Comparison of ENCODE assay signal across 9 mouse cellular contexts in the genomic region with DNA sequence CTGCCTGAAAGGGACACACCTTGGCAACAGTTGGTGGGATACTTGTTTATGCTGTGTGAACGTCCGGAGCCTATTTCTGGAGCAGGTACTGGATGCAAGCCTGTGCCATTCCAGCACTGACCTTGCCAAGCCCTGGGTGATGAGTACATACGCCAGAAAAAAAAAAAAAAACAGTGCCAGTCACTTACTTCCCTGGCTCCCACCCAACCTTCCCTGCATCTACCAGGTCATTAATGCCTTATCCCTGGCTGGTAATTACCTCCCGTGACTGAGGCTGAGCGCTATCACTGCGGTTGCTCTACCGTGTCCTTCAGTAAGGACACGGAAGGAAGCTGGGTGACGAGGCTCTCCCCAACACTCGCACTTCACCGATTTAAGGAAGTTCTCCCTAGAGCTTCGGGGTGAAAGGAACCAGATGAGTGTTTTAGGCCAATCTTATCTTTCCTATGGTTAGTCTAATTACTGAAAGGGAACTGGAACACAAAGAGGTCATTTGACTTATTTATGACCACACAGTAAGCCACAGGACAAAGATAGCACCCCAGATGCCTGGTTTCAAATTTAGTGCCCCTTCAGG. TPM values are rescaled to one million over a fixed set of nuclear protein-coding genes. Genes with fewer than 3 reads are reported as not detected.
DNase-seq lines count a peak whose midpoint lies in the region; ATAC-seq and TF ChIP-seq lines count a peak whose summit lies in the region.
"Had no signal": no experiment of that assay in that cellular context is flagged by ENCODE, and none has a peak within 500 bp of the region (broad histone marks: within the 10 kb centered on the region; RNA-seq: fewer than 3 reads in every experiment).

No protein-coding gene starts in this region.

- H3K4me1 ChIP-seq in kidney, postnatal 0 days (replicated peaks; ENCODE audit: insufficient read depth, low read length): peaks cover 10% of the 10 kb centered on the region; the same call in 1 of the 2 replicates
- H3K4me1 ChIP-seq in stomach, postnatal 0 days (replicated peaks; ENCODE audit: control insufficient read depth, insufficient read depth): no peaks in the 10 kb centered on the region

- no peaks in the 10 kb centered on the region for H3K9me3 ChIP-seq in kidney, postnatal 0 days (replicated peaks; ENCODE audit: low read length)
- no peaks in the 10 kb centered on the region for H3K9me3 ChIP-seq in stomach, postnatal 0 days (ENCODE audit: control insufficient read depth, low read length)
- H3K9me3 ChIP-seq: limb, embryonic 15.5 days had no signal

- ATAC-seq in kidney, postnatal 0 days (replicated peaks; ENCODE audit: low FRiP score, low read depth): no peak
- no peak for ATAC-seq in activated CD4-positive, CD25-positive, alpha-beta regulatory T cell, adult 4 months
- no peak for ATAC-seq in frontal cortex, adult (ENCODE audit: low TSS enrichment)
- ATAC-seq in stomach, postnatal 0 days (ENCODE audit: low FRiP score, low TSS enrichment): no peak

- no peak for TF ChIP-seq EP300 in stomach, postnatal 0 days (optimal IDR thresholded peaks at IDR 0.05)

- no peak overlapping the region for H3K9ac ChIP-seq in kidney, postnatal 0 days (ENCODE audit: low read depth, low read length)
- no peak overlapping the region for H3K9ac ChIP-seq in stomach, postnatal 0 days (ENCODE audit: low read length)
- H3K9ac ChIP-seq: limb, embryonic 15.5 days had no signal

- no peaks in the 10 kb centered on the region; the same call in 1 of the 2 replicates for H3K36me3 ChIP-seq in kidney, postnatal 0 days (ENCODE audit: insufficient read depth, low read length)
- H3K36me3 ChIP-seq in splenic B cell, adult 2 months (ENCODE audit: control insufficient read depth, insufficient read depth, low read length, poor library complexity, severe bottlenecking): peaks cover 7% of the 10 kb centered on the region
- H3K36me3 ChIP-seq in stomach, postnatal 0 days (ENCODE audit: control insufficient read depth, insufficient read depth, low read length): no peaks in the 10 kb centered on the region; the same call in 1 of the 2 replicates

- DNase-seq in 416B (ENCODE audit: low read depth) (peak; percentile 94), MEL-GATA-1-ER (ENCODE audit: extremely low read depth, low read depth) (peak; percentile 88)
- DNase-seq in gastrocnemius, adult 18-20 months (ENCODE audit: low spot score): peak; percentile 78
- DNase-seq in kidney, postnatal 0 days (ENCODE audit: low spot score): peak; percentile 36
- peak; percentile 82 for DNase-seq in splenic B cell, adult 2 months (ENCODE audit: low read depth, low spot score)
- DNase-seq in stomach, postnatal 0 days (ENCODE audit: low spot score): no peak

- no peak overlapping the region for H3K4me2 ChIP-seq in kidney, postnatal 0 days (ENCODE audit: low read length)
- no peak overlapping the region for H3K4me2 ChIP-seq in stomach, postnatal 0 days (replicated peaks; ENCODE audit: low read depth)
- H3K4me2 ChIP-seq: limb, embryonic 15.5 days had no signal

- 34% methylated on average over 12 of the region's 12 CpGs for WGBS in kidney, postnatal 0 days
- WGBS in stomach, postnatal 0 days: 76% methylated on average over 12 of the region's 12 CpGs

- no peak for TF ChIP-seq CTCF in kidney, postnatal 0 days (IDR thresholded peaks at IDR 0.05; ENCODE audit: low read depth)
- TF ChIP-seq CTCF in stomach, postnatal 0 days (IDR thresholded peaks at IDR 0.05; ENCODE audit: low read depth): no peak

- H3K27ac ChIP-seq in kidney, postnatal 0 days: no peak overlapping the region
- no peak overlapping the region for H3K27ac ChIP-seq in stomach, postnatal 0 days (replicated peaks)
- H3K27ac ChIP-seq: limb, embryonic 15.5 days had no signal

- no peak overlapping the region for H3K4me3 ChIP-seq in kidney, postnatal 0 days (replicated peaks; ENCODE audit: low read depth, low read length)
- no peak overlapping the region for H3K4me3 ChIP-seq in stomach, postnatal 0 days (ENCODE audit: low read depth, low read length)
- H3K4me3 ChIP-seq: limb, embryonic 15.5 days had no signal

- no peaks in the 10 kb centered on the region for H3K27me3 ChIP-seq in kidney, postnatal 0 days (ENCODE audit: insufficient read depth, low read length)
- H3K27me3 ChIP-seq in splenic B cell, adult 2 months (ENCODE audit: control insufficient read depth, insufficient read depth, low read length, poor library complexity, severe bottlenecking): no peaks in the 10 kb centered on the region
- no peaks in the 10 kb centered on the region for H3K27me3 ChIP-seq in stomach, postnatal 0 days (ENCODE audit: control insufficient read depth, insufficient read depth, low read length)
- H3K27me3 ChIP-seq: limb, embryonic 15.5 days had no signal

RNA-seq across cellular contexts. Expression of a gene that starts 13.5 kb away (rescaled TPM):
- 1 to 10 TPM; 3.6 to 3.9 TPM for total RNA-seq in gastrocnemius, adult 18-20 months (2021)
- 29.9 and 30.1 TPM in 2 replicates for polyA plus RNA-seq in kidney, postnatal 0 days (2015; fragmentation: Nextera tagmentation; extraction: Ambion mirVana)
- 10 to 100 TPM; 20.5 to 21.3 TPM for polyA plus RNA-seq in activated CD4-positive, CD25-positive, alpha-beta regulatory T cell, adult 4 months (2017; shearing (Covaris generic))
- polyA plus RNA-seq in stomach, postnatal 0 days (2015; fragmentation: Nextera tagmentation; extraction: Ambion mirVana): 20.7 and 21.3 TPM in 2 replicates

RNA-seq across cellular contexts. Expression of a gene that starts 18.9 kb away (rescaled TPM):
- total RNA-seq in gastrocnemius, adult 18-20 months (2021): 1 to 10 TPM; 2.5 to 3.2 TPM
- 2.8 and 3.1 TPM in 2 replicates for polyA plus RNA-seq in kidney, postnatal 0 days (2015; fragmentation: Nextera tagmentation; extraction: Ambion mirVana)
- 1 to 10 TPM; 2.3 to 2.4 TPM for polyA plus RNA-seq in activated CD4-positive, CD25-positive, alpha-beta regulatory T cell, adult 4 months (2017; shearing (Covaris generic))
- polyA plus RNA-seq in stomach, postnatal 0 days (2015; fragmentation: Nextera tagmentation; extraction: Ambion mirVana): 1.8 and 2.0 TPM in 2 replicates

RNA-seq across cellular contexts. Expression of a gene that starts 31.2 kb away (rescaled TPM):
- under 1 TPM; 0.05 to 0.27 TPM for total RNA-seq in gastrocnemius, adult 18-20 months (2021)
- 25.6 and 26.0 TPM in 2 replicates for polyA plus RNA-seq in kidney, postnatal 0 days (2015; fragmentation: Nextera tagmentation; extraction: Ambion mirVana)
- polyA plus RNA-seq in activated CD4-positive, CD25-positive, alpha-beta regulatory T cell, adult 4 months (2017; shearing (Covaris generic)): 10 to 100 TPM; 17.4 to 18.1 TPM
- polyA plus RNA-seq in stomach, postnatal 0 days (2015; fragmentation: Nextera tagmentation; extraction: Ambion mirVana): 9.9 and 15.5 TPM in 2 replicates
